Mouse (Mus musculus) CH12F3 (cell line): ENCODE data around the gene Abl2.

ENCODE experiments used
- in situ Hi-C: fragments of 300-500 bp; cut with MboI; formaldehyde crosslinking; loops from 2 replicates; pipeline ENCODE4 v1.14.3; 2020; ENCODE audit warnings: low sequenced_read_pairs

The Abl2 gene

GRCm38 (mm10) chr1:156584175-156584574, 25.6 kb downstream of the Abl2 start:
- in situ Hi-C loops = no loop called here

DNA sequence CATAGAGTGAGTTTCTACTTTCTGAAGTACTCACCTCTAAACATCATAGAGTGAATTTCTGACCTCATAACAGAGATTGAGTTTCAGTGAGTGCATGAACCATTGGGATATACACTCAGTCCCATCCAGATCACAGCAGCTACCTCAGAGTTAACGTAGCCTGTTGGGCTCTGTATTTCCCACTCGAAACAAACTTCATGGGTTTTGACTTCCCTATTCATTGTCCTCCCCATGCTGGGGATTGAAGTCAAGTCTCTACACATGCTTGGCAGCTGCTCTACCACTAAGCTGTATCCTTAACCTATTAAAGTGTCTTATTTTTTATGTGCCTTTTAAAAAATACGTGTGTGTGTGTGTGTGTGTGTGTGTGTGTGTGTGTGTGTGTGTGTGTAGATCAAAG, 26.9 kb downstream of the Abl2 start:
- in situ Hi-C loops = no loop called here

DNA sequence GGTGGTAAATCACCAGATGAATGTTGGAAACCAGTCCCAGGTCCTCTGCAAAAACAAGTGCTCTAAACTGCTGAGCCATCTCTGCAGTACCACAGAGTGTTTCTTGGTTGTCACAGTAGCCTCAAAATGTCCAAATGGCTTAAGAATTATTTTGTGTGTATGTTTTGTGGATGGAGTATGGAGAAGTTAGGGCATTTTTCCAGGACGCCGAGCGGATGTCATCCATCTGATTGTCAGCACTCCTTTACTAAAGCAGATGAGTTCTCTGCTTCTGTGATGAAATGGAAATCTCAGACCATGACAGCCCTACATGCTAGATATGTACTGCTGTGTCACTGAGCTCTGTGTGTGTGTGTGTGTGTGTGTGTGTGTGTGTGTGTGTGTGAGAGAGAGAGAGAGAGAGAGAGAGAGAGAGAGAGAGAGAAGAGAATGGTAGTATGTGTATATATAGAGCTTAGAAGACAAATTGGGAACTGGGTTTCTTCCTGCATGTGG, 31.3 kb downstream of the Abl2 start:
- in situ Hi-C loops = no loop called here

DNA sequence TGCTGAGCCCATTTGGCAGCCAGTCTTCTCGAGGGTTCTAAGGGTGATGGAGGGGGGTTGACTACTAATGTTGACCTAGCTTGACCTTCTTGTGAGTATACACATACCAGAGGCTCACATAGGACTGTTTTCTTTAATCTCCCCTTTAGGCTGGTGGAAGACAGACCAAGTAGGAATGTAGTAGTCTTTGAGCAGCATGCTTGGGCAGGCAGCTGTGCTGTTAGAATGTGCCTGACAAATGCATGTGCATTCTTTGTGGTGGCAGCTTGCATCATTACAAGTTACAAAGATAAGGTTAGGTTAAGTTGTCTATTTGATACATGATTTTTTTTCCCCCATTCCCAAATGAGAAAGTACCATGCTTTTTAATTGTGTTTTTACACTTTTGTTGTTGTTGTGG, 31.8 kb downstream of the Abl2 start:
- in situ Hi-C loops = no loop called here

DNA sequence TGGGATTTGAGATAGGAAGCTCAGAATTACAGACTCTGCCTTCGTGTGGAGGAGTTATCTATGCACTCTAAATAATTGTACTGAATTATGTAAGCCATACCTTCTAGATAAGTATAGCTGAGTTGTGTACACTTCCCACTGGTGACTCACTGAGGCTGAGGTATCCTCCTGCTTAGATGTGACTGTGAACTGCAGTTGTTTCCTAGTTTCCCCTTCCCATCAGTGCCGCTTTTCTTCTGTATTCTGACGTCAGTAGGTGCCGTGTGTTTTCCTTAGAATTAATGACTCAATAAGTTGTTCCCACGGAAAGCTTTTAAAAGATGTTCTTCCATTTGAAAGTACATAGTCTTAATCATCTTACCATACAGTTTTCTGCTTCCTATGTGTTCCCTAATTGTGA, 34.7 kb downstream of the Abl2 start:
- in situ Hi-C loops = no loop called here

DNA sequence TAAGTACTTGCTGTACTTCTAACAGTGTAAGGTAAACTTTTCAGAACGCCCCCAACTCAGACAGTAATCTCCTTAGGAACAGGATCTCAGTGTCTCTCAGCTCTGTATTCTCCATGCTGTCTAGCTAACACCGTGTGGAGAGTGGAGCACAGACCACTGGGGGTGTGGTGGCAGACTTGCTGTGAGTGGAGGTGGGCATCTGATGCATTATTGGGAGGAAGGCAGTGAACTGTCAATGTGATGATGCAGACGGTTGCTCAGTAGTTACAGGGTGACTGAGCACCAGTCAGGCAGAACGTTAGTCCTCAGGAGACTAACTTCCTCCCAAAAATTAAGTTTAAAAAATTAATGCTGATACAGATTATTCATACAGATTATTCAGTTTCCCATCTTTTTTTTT, 38.5 kb downstream of the Abl2 start:
- in situ Hi-C loops = no loop called here

DNA sequence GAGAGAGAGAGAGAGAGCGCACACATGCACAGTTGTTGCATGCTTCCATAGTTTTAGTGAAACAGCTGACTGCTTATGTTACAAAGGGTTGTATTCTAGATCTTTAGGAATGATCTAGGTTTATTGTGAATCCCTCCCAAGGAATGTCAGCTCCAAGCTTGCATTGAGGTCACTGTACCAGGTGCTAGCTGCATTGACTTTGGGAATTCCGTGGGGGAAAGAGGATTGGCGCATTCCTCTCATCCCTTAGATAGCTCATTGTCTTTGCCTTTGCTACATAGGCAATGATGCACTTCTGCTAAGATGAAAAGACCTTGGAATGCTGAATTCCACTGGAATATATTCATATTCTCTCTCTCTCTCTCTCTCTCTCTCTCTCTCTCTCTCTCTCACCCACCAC, 44.0 kb downstream of the Abl2 start:
- in situ Hi-C loops = no loop called here

- in situ Hi-C loops = no loop called here
Observed at GRCm38 (mm10) chr1:156605094-156605866, 46.7 kb downstream of the Abl2 start.

- in situ Hi-C loops = no loop called here
Observed at GRCm38 (mm10) chr1:156605940-156606339, 47.4 kb downstream of the Abl2 start.

GRCm38 (mm10) chr1:156608496-156608895, 49.9 kb downstream of the Abl2 start:
- in situ Hi-C loops = no loop called here

GRCm38 (mm10) chr1:156610257-156610656, 51.7 kb downstream of the Abl2 start:
- in situ Hi-C loops = no loop called here

DNA sequence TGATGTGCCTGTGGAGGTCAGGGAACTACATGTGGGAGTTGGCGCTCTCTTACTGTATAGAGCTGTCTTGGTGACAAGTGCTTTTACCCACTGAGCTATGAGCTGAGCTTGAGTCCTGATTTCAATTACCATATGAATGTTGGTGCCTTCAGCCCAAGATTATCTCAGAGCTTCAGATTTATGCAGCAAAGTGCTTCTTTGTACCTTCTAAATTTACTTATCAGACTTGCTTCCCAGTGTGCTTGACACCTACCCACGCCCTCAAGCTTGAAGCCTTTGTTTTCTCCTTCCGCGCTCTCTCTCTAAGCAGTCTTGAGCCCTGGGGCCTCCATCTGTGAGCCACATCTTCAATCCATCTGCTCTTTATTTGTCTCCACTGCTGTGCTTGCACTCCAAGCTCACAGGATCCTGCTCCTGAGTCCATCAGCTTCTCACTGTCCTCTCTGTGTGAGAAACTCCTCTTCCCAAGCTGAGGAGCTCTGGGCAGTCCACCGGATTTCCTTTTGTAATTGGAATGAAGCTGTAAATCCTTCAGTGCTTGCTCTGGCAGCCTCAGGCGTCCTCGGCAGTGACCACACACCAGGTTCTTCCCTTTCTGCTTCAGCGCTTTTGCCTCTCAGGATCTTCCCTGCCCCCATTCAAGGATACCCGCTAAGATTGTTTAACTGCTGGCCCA, 55.4 kb downstream of the Abl2 start:
- in situ Hi-C loops = no loop called here

DNA sequence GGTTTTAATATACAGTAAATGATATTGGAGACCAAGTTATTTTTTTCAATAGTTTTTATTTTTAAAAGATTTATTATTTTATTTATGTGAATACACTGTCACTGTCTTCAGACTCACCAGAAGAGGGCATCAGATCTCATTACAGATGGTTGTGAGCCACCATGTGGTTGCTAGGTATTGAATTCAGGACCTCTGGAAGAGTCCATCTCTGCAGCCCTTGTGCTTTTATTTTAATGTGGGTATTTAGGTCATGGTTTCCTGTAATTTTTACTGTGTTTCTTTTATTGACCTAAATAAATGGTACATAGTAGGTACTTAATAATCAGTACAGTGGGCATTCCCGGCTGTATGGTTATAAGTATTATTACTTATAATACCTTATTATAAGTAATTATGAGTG, 56.1 kb downstream of the Abl2 start:
- in situ Hi-C loops = no loop called here

DNA sequence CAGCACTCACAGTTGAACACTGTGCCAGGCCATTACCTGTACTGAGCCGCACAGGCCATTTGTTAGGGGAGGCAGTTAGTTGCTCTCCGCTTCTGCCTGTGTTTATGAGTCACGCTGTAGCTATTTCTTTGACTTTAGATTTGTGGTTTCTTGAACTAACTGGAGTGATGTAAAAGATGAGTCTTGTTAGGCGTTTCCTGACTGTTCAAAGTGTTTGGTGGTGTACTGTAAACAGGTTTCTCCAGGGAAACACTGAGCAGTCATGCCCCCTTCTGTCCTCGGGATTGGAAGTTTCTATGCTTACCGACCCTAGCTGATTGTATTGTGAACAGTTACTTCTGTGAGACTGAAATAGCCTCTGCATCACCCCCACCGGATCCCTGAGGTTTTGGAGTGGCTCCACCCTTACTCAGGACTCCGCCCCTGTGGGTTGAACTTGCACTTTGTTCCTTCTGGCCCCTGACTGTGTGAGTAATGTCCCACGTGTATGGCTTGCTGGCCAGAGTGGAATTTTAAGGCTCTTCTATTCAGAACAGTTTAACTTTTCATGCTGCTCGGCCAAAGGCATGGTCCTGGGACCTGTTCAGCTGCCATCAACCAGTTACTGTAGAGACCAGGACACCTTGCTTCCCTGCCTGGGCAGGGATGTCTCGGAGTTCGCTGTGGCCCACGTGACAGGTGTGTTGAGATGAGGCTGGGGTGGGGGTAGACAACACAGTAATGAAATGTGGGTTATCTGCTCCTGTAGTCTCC, 57.0 kb downstream of the Abl2 start:
- in situ Hi-C loops = no loop called here

DNA sequence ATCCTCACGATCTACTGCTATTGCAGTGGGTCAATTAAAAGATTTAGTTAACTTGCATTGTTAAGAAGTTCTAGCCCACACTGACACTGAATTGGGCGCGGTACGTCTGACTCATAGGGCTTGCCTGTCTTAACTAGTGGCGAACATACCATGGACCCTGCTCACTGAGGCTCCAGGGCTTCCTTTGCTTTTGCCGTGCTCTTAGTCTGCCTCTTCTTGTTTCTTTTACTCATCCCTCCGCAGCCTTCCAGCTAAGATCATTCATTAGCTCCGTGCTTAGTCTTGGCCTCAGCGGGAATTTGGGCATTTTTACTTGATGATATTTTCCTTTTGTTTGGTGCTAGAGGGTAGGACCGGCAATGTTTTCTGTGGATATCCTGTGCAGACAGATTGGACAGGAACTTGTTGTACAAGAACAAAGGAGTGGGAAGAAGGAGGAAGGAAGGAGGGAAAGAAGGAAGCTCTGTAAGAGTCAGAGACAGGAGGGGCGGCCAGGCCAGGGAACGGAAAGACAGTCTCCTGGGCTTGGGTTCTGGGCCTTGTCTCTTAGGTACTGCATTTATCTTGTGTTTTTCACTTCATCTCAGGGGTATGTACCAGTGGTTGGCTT, 58.5 kb downstream of the Abl2 start:
- in situ Hi-C loops = no loop called here

DNA sequence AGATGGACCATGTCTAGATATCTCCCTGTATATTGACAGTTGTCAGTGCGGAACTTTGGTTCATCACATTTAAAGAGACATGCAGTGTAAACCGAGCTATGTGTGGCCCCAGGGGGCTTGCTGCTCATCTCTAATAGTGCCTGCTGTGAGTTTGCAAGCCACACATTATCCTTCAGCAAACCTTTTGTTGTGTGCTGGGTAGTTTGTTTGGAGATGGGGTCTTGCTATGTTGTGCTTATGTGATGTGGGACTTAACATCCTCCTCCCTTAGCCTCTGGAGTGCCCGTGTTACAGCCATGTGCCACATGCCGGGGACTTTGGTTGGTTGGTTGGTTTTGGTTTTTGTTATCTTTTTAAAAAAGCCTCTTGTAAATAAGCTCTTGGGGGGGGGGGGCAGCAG, 59.2 kb downstream of the Abl2 start:
- in situ Hi-C loops = no loop called here

GRCm38 (mm10) chr1:156620292-156620909, 61.8 kb downstream of the Abl2 start:
- in situ Hi-C loops = no loop called here

- in situ Hi-C loops = no loop called here
Observed at GRCm38 (mm10) chr1:156620951-156621350, 62.4 kb downstream of the Abl2 start.

DNA sequence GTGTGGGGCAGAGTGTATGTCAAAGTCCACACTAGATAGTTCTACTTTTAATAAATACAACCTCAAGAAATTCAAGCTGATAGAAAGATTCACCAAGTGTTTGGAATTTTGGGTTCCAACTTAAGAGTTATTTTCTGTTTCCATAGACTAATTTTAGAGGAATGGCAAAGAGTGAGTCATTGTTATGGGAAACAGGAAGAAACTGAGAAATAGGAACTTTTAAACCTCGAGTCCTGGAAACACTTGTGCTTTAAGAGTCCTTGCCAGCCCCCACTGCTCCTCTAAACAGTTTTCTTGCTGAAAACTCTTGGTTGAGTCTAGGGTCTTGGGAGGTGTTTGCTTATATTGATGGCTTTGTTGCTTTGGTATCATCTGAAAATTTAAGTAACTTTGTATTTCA, 65.6 kb downstream of the Abl2 start:
- in situ Hi-C loops = no loop called here

GRCm38 (mm10) chr1:156626729-156627128, 68.1 kb downstream of the Abl2 start:
- in situ Hi-C loops = no loop called here

GRCm38 (mm10) chr1:156629984-156630383, 71.4 kb downstream of the Abl2 start:
- in situ Hi-C loops = no loop called here
